In genomic region chr13:94306968-94307289, GRCm38 (mm10) we compare ENCODE assay signal across 9 mouse cellular contexts. TPM values are rescaled to one million over a fixed set of nuclear protein-coding genes. Genes with fewer than 3 reads are reported as not detected.
DNase-seq lines count a peak whose midpoint lies in the region; ATAC-seq and TF ChIP-seq lines count a peak whose summit lies in the region.
"Had no signal": no experiment of that assay in that cellular context is flagged by ENCODE, and none has a peak within 500 bp of the region (broad histone marks: within the 10 kb centered on the region; RNA-seq: fewer than 3 reads in every experiment).

No protein-coding gene starts in this region.

- 25% methylated on average over 5 of the region's 5 CpGs for WGBS in lung, postnatal 0 days
- WGBS in liver, embryonic 13.5 days (ENCODE audit: insufficient replicate concordance) = 23% methylated on average over 5 of the region's 5 CpGs
- 20% methylated on average over 5 of the region's 5 CpGs for WGBS in stomach, embryonic 15.5 days

- no peak overlapping the region for H3K9ac ChIP-seq in lung, postnatal 0 days (replicated peaks; ENCODE audit: low read depth)
- peak overlapping the region; percentile 52; the same call in 1 of the 2 replicates for H3K9ac ChIP-seq in liver, embryonic 13.5 days
- no peak overlapping the region for H3K9ac ChIP-seq in stomach, embryonic 15.5 days

- H3K4me3 ChIP-seq in lung, postnatal 0 days (ENCODE audit: low read depth, low read length) = peak overlapping the region; percentile 8; the same call in 1 of the 2 replicates
- H3K4me3 ChIP-seq in liver, embryonic 13.5 days (replicated peaks) = peak overlapping the region; percentile 21
- H3K4me3 ChIP-seq in stomach, embryonic 15.5 days (replicated peaks) = peak overlapping the region; percentile 27

- no peaks in the 10 kb centered on the region for H3K36me3 ChIP-seq in lung, postnatal 0 days (ENCODE audit: insufficient read depth, low read length)
- H3K36me3 ChIP-seq in liver, embryonic 13.5 days = no peaks in the 10 kb centered on the region
- no peaks in the 10 kb centered on the region for H3K36me3 ChIP-seq in stomach, embryonic 15.5 days

- ATAC-seq in lung, postnatal 0 days = no peak
- ATAC-seq in granulocyte monocyte progenitor cell, adult 5-6 weeks (replicated peaks; ENCODE audit: poor library complexity, severe bottlenecking) = peak; percentile 17; the same call in 1 of the 2 replicates
- peak; percentile 63 for ATAC-seq in liver, embryonic 13.5 days (ENCODE audit: low read depth)
- ATAC-seq in stomach, embryonic 15.5 days (ENCODE audit: insufficient read depth, low FRiP score, low read depth) = no peak
- no peak for ATAC-seq in frontal cortex, adult (ENCODE audit: low TSS enrichment)

- DNase-seq in lung, postnatal 0 days (ENCODE audit: low spot score) = no peak
- no peak for DNase-seq in lung, adult 18-20 months
- DNase-seq in liver, embryonic 13.5 days = no peak
- DNase-seq in Muller cell, postnatal 12 days (ENCODE audit: inconsistent ontology term) = no peak
- DNase-seq in adrenal gland, postnatal 36 days = no peak
- DNase-seq: cerebellum, adult 11-12 months had no signal

- no peaks in the 10 kb centered on the region for H3K4me1 ChIP-seq in lung, postnatal 0 days (ENCODE audit: insufficient read depth, low read depth, low read length)
- peaks cover 19% of the 10 kb centered on the region for H3K4me1 ChIP-seq in liver, embryonic 13.5 days (replicated peaks)
- no peaks in the 10 kb centered on the region for H3K4me1 ChIP-seq in stomach, embryonic 15.5 days

- TF ChIP-seq EP300 in lung, postnatal 0 days (IDR thresholded peaks at IDR 0.05) = no peak

- no peak for TF ChIP-seq CTCF in lung, postnatal 0 days (IDR thresholded peaks at IDR 0.05)

- H3K27me3 ChIP-seq in lung, postnatal 0 days (replicated peaks; ENCODE audit: insufficient read depth, low read length) = no peaks in the 10 kb centered on the region
- H3K27me3 ChIP-seq in liver, embryonic 13.5 days = no peaks in the 10 kb centered on the region
- H3K27me3 ChIP-seq in stomach, embryonic 15.5 days (replicated peaks) = no peaks in the 10 kb centered on the region

- no peak overlapping the region for H3K27ac ChIP-seq in lung, postnatal 0 days (ENCODE audit: low read length)
- H3K27ac ChIP-seq in liver, embryonic 13.5 days = no peak overlapping the region
- H3K27ac ChIP-seq in stomach, embryonic 15.5 days = peak overlapping the region; percentile 0; the same call in 1 of the 2 replicates

- no peaks in the 10 kb centered on the region for H3K9me3 ChIP-seq in lung, postnatal 0 days (ENCODE audit: low read length)
- no peaks in the 10 kb centered on the region for H3K9me3 ChIP-seq in liver, embryonic 13.5 days (replicated peaks)
- H3K9me3 ChIP-seq in stomach, embryonic 15.5 days = no peaks in the 10 kb centered on the region

- peak overlapping the region; percentile 33; the same call in 1 of the 2 replicates for H3K4me2 ChIP-seq in lung, postnatal 0 days (replicated peaks; ENCODE audit: low read depth, low read length)
- peak overlapping the region; percentile 57 for H3K4me2 ChIP-seq in liver, embryonic 13.5 days
- H3K4me2 ChIP-seq in stomach, embryonic 15.5 days = peak overlapping the region; percentile 49

RNA-seq across cellular contexts. Expression of gene Scamp1, which starts 21.3 kb away (rescaled TPM):
- polyA plus RNA-seq in lung, postnatal 0 days (2015; fragmentation: Nextera tagmentation; extraction: Ambion mirVana) = 26.9 and 32.9 TPM in 2 replicates
- 8.1 and 13.7 TPM in 2 replicates for total RNA-seq in granulocyte monocyte progenitor cell, adult 5-6 weeks (2014; fragmentation: Nextera tagmentation)
- total RNA-seq in granulocyte monocyte progenitor cell, adult 5-6 weeks (2017) = 14.7 and 24.6 TPM in 2 replicates
- 8.0 and 9.9 TPM in 2 replicates for polyA plus RNA-seq in liver, embryonic 13.5 days (2015; fragmentation: Nextera tagmentation; extraction: Ambion mirVana)
- 37.1 and 38.4 TPM in 2 replicates for polyA plus RNA-seq in stomach, embryonic 15.5 days (2015; fragmentation: Nextera tagmentation; extraction: Ambion mirVana)
- 10 to 100 TPM; 58.1 to 71.6 TPM for total RNA-seq in adrenal gland, postnatal 36 days (2021)

RNA-seq across cellular contexts. Expression of gene Ap3b1, which starts 51.8 kb away (rescaled TPM):
- polyA plus RNA-seq in lung, postnatal 0 days (2015; fragmentation: Nextera tagmentation; extraction: Ambion mirVana) = 26.1 and 33.4 TPM in 2 replicates
- total RNA-seq in granulocyte monocyte progenitor cell, adult 5-6 weeks (2014; fragmentation: Nextera tagmentation) = 47.2 and 70.3 TPM in 2 replicates
- total RNA-seq in granulocyte monocyte progenitor cell, adult 5-6 weeks (2017) = 87.4 and 88.1 TPM in 2 replicates
- polyA plus RNA-seq in liver, embryonic 13.5 days (2015; fragmentation: Nextera tagmentation; extraction: Ambion mirVana) = 18.5 and 22.2 TPM in 2 replicates
- polyA plus RNA-seq in stomach, embryonic 15.5 days (2015; fragmentation: Nextera tagmentation; extraction: Ambion mirVana) = 45.3 and 48.8 TPM in 2 replicates
- 10 to 100 TPM; 41.9 to 45.0 TPM for total RNA-seq in adrenal gland, postnatal 36 days (2021)

Comparison
In these comparisons a context has a peak if more than half of its experiments do, and no peak if none do; other contexts are left out.
1. ATAC-seq: peak in granulocyte monocyte progenitor cell, adult 5-6 weeks (single experiment) and liver, embryonic 13.5 days (single experiment); none in lung, postnatal 0 days (single experiment), stomach, embryonic 15.5 days (single experiment) and frontal cortex, adult (single experiment).
2. Peak in every context shown above with its lines, with median percentiles within 50 percentile points of each other: H3K4me2 ChIP-seq and H3K4me3 ChIP-seq.